Mouse (Mus musculus): ENCODE data around the gene 9430015G10Rik. TPM values are rescaled to one million over a fixed set of nuclear protein-coding genes. Genes with fewer than 3 reads are reported as not detected.

Gene 9430015G10Rik
- polyA plus RNA-seq, 1 experiment: 8.3 TPM

- no peak for TF ChIP-seq CTCF (IDR thresholded peaks at IDR 0.05; ENCODE audit: extremely low read depth, insufficient read length, insufficient replicate concordance, low read depth, low read length)
- TF ChIP-seq POLR2A (IDR thresholded peaks at IDR 0.05; ENCODE audit: low read depth, low read length): no peak
- 95% methylated on average over 6 of the region's 6 CpGs for WGBS
- Histone ChIP-seq H3K27me3 (ENCODE audit: control insufficient read depth, insufficient read depth, low read length) (no peaks in the 10 kb centered on the region), H3K4me3 (ENCODE audit: low read depth, low read length) (no peak overlapping the region), H3K4me1 (ENCODE audit: control insufficient read depth, insufficient read depth, insufficient read length, low read length) (peaks cover 5% of the 10 kb centered on the region; the same call in 1 of the 2 replicates), H3K36me3 (ENCODE audit: control insufficient read depth, insufficient read depth, low read length) (peaks cover 10% of the 10 kb centered on the region), H3K27ac (ENCODE audit: insufficient read depth, low read depth, low read length) (no peak overlapping the region)
Measured at GRCm38 (mm10) chr4:156125393-156125792, 15.6 kb downstream of the 9430015G10Rik start.

DNA sequence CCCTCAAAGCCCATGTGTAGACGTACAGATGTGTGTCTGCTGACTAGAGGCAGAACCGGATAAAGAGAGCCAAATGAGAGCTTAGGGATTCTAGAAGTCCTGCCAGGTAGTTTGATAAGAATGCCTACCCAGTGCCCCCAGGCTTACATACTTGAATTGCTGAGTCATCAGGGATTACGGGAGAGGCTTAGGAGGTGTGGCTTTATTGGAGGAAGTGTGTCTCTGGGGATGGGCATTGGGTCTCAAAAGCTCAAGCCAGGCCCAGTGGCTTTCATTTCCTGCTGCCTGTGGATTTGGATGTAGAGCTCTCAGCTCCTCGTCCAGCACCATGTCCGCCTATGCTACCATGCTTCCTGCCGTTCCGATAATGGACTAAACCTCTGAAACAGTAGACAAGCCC, 17.1 kb downstream of the 9430015G10Rik start:
- TF ChIP-seq CTCF (IDR thresholded peaks at IDR 0.05; ENCODE audit: extremely low read depth, insufficient read length, insufficient replicate concordance, low read depth, low read length) (no peak), POLR2A (IDR thresholded peaks at IDR 0.05; ENCODE audit: low read depth, low read length) (no peak)
- H3K4me3 ChIP-seq (ENCODE audit: low read depth, low read length): no peak overlapping the region
- H3K4me1 ChIP-seq (ENCODE audit: control insufficient read depth, insufficient read depth, insufficient read length, low read length): peaks cover 5% of the 10 kb centered on the region; the same call in 1 of the 2 replicates
- peaks cover 9% of the 10 kb centered on the region for H3K36me3 ChIP-seq (ENCODE audit: control insufficient read depth, insufficient read depth, low read length)
- no peaks in the 10 kb centered on the region for H3K27me3 ChIP-seq (ENCODE audit: control insufficient read depth, insufficient read depth, low read length)
- no peak overlapping the region for H3K27ac ChIP-seq (ENCODE audit: insufficient read depth, low read depth, low read length)
- 78% methylated on average over 7 of the region's 7 CpGs for WGBS

GRCm38 (mm10) chr4:156128746-156129145, 19.0 kb downstream of the 9430015G10Rik start:
- no peak overlapping the region for H3K4me3 ChIP-seq (ENCODE audit: low read depth, low read length)
- no peak overlapping the region for H3K27ac ChIP-seq (ENCODE audit: insufficient read depth, low read depth, low read length)
- no peaks in the 10 kb centered on the region for H3K27me3 ChIP-seq (ENCODE audit: control insufficient read depth, insufficient read depth, low read length)
- H3K36me3 ChIP-seq (ENCODE audit: control insufficient read depth, insufficient read depth, low read length): peaks cover under 1% of the 10 kb centered on the region; the same call in 1 of the 2 replicates
- 64% methylated on average over 5 of the region's 5 CpGs for WGBS
- H3K4me1 ChIP-seq (ENCODE audit: control insufficient read depth, insufficient read depth, insufficient read length, low read length): peaks cover 7% of the 10 kb centered on the region; the same call in 1 of the 2 replicates
- TF ChIP-seq CTCF (IDR thresholded peaks at IDR 0.05; ENCODE audit: extremely low read depth, insufficient read length, insufficient replicate concordance, low read depth, low read length) (no peak), POLR2A (IDR thresholded peaks at IDR 0.05; ENCODE audit: low read depth, low read length) (no peak)

DNA sequence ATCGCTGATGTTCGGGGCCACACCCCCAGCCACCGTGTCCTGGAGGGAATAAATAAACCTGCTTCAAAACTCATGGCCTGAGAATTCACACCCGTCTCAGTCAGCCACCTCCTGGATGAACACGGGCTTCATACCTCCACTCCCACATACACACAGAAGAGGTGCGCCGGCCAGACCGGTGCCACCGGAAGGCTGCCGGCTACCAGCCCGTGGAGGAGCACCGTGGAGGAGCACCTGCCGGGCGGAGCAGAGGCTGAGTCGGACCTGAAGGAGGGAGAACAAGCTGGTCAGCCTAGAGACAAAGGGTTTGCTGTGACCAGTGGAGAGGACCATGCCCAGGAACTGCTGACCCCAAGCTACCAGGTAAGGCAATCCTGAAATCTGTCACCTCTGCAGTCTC, 20.7 kb downstream of the 9430015G10Rik start, which contains the start of gene Rnf223:
TSS of gene Rnf223 (plus strand) at position 78 of the 400 bp plus-strand sequence.
- no peak within 1 kb of the TSS for H3K27ac ChIP-seq (ENCODE audit: insufficient read depth, low read depth, low read length)
- TF ChIP-seq CTCF (IDR thresholded peaks at IDR 0.05; ENCODE audit: extremely low read depth, insufficient read length, insufficient replicate concordance, low read depth, low read length) (no peak), POLR2A (IDR thresholded peaks at IDR 0.05; ENCODE audit: low read depth, low read length) (no peak)
- no peak within 1 kb of the TSS for H3K4me3 ChIP-seq (ENCODE audit: low read depth, low read length)
- no peaks in the 10 kb centered on the region; the same call in 1 of the 2 replicates for H3K36me3 ChIP-seq (ENCODE audit: control insufficient read depth, insufficient read depth, low read length)
- peaks cover 7% of the 10 kb centered on the region; the same call in 1 of the 2 replicates for H3K4me1 ChIP-seq (ENCODE audit: control insufficient read depth, insufficient read depth, insufficient read length, low read length)
- WGBS: 57% methylated on average over 15 of the region's 15 CpGs
- no peaks in the 10 kb centered on the region for H3K27me3 ChIP-seq (ENCODE audit: control insufficient read depth, insufficient read depth, low read length)

DNA sequence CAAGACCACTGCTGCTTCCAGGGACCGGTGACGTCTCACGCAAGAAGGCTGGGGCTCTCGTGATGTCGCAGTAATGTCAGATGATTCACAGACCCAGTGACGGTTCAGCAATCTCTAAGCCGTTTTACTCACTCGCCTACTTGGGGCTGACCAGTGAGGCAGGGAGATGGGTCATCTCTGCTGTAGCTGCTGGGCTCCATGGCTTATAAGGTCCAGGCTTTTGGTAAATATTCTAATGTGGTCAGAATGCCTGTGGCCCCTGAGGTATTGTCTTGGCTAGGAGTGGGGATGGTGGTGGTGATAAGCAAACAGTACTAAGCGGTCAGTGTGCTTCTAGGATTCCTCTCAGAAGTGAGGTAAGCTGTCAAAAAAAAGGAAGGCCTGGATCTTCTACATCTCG, 21.2 kb downstream of the 9430015G10Rik start:
- no peak overlapping the region for H3K27ac ChIP-seq (ENCODE audit: insufficient read depth, low read depth, low read length)
- no peak overlapping the region for H3K4me3 ChIP-seq (ENCODE audit: low read depth, low read length)
- H3K4me1 ChIP-seq (ENCODE audit: control insufficient read depth, insufficient read depth, insufficient read length, low read length): peaks cover 7% of the 10 kb centered on the region; the same call in 1 of the 2 replicates
- no peak for TF ChIP-seq POLR2A (IDR thresholded peaks at IDR 0.05; ENCODE audit: low read depth, low read length)
- no peak for TF ChIP-seq CTCF (IDR thresholded peaks at IDR 0.05; ENCODE audit: extremely low read depth, insufficient read length, insufficient replicate concordance, low read depth, low read length)
- no peaks in the 10 kb centered on the region; the same call in 1 of the 2 replicates for H3K36me3 ChIP-seq (ENCODE audit: control insufficient read depth, insufficient read depth, low read length)
- 89% methylated on average over 10 of the region's 10 CpGs for WGBS
- no peaks in the 10 kb centered on the region for H3K27me3 ChIP-seq (ENCODE audit: control insufficient read depth, insufficient read depth, low read length)

- TF ChIP-seq CTCF (IDR thresholded peaks at IDR 0.05; ENCODE audit: extremely low read depth, insufficient read length, insufficient replicate concordance, low read depth, low read length) (no peak), POLR2A (IDR thresholded peaks at IDR 0.05; ENCODE audit: low read depth, low read length) (no peak)
- Histone ChIP-seq H3K27me3 (ENCODE audit: control insufficient read depth, insufficient read depth, low read length) (no peaks in the 10 kb centered on the region), H3K4me1 (ENCODE audit: control insufficient read depth, insufficient read depth, insufficient read length, low read length) (peaks cover 7% of the 10 kb centered on the region; the same call in 1 of the 2 replicates), H3K27ac (ENCODE audit: insufficient read depth, low read depth, low read length) (no peak overlapping the region), H3K4me3 (ENCODE audit: low read depth, low read length) (no peak overlapping the region), H3K36me3 (ENCODE audit: control insufficient read depth, insufficient read depth, low read length) (no peaks in the 10 kb centered on the region)
- WGBS: 77% methylated on average over 5 of the region's 5 CpGs
Measured at GRCm38 (mm10) chr4:156133334-156133733, 23.6 kb downstream of the 9430015G10Rik start.

GRCm38 (mm10) chr4:156133943-156134605, 24.3 kb downstream of the 9430015G10Rik start:
- H3K4me3 ChIP-seq (ENCODE audit: low read depth, low read length): no peak overlapping the region
- H3K27me3 ChIP-seq (ENCODE audit: control insufficient read depth, insufficient read depth, low read length): no peaks in the 10 kb centered on the region
- WGBS: 48% methylated on average over 12 of the region's 12 CpGs
- H3K27ac ChIP-seq (ENCODE audit: insufficient read depth, low read depth, low read length): peak overlapping the region; percentile 17; the same call in 1 of the 2 replicates
- H3K36me3 ChIP-seq (ENCODE audit: control insufficient read depth, insufficient read depth, low read length): no peaks in the 10 kb centered on the region
- peaks cover 7% of the 10 kb centered on the region; the same call in 1 of the 2 replicates for H3K4me1 ChIP-seq (ENCODE audit: control insufficient read depth, insufficient read depth, insufficient read length, low read length)
- TF ChIP-seq POLR2A (IDR thresholded peaks at IDR 0.05; ENCODE audit: low read depth, low read length) (no peak), CTCF (IDR thresholded peaks at IDR 0.05; ENCODE audit: extremely low read depth, insufficient read length, insufficient replicate concordance, low read depth, low read length) (no peak)

All from small intestine, adult 2 months (tissue).